Mouse (Mus musculus) embryo, embryonic 9.5 days (tissue): ENCODE measurements around the gene Zglp1.
A peak's percentile ranks its signal among the peaks of the same experiment; 100 is the strongest.

Source experiments
- DNase-seq: peaks from one replicate; pipeline ENCODE4 v3.0.0-alpha.2; 2017; ENCODE audit errors: extremely low spot score

The Zglp1 gene

DNA sequence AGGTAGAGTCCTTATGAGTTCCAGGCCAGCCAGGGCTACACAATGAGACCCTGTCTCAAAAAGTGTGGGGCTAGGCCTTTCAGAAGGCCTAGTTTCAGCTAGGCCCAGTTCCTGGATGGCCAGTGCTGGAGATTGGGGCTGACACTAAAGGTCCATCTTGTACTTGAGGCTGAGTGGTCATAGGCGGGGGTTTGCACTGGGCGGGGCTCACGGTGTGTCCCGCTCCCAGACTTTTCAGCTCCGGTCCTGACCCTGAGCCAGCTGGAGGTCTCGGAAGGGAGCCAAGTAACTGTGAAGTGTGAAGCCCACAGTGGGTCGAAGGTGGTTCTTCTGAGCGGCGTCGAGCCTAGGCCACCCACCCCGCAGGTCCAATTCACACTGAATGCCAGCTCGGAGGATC, 40.0 kb downstream of the Zglp1 start:
- DNase-seq = no peak

DNA sequence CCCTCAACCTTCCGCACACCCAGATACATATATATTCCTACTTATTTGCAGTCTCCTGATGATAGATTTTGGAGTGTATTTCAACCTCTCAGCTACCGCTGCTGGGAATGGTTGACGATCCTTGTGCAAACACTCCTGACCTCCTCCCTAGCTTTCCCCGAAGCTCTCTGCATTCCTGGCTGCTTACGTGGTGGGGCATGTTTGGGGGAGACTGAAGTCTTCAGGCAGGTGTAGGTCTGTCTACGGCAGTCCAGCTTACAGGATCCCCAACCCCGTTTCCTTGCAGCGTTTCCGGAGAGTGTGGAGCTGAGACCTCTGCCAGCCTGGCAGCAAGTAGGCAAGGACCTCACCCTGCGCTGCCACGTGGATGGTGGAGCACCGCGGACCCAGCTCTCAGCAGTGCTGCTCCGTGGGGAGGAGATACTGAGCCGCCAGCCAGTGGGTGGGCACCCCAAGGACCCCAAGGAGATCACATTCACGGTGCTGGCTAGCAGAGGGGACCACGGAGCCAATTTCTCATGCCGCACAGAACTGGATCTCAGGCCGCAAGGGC, 41.6 kb downstream of the Zglp1 start:
- no peak for DNase-seq

DNA sequence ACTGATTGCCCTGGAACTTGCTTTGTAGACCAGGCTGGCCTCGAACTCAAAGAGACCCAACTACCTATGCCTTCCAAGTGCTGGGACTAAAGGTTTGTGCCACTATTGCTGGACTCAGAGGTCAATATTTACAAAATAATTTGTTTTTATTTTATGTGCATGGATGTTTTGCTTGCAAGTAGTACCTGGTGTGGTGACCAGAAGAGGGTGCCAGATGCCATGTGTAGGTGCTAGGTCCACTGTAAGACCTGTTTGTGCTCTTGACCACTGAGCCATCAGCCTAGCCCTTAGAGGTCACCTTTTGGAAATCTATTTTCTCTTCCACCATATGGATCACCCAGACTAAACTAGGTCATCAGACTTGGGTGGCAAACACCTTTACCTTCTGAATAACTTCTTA, 44.2 kb downstream of the Zglp1 start:
- DNase-seq = no peak

DNA sequence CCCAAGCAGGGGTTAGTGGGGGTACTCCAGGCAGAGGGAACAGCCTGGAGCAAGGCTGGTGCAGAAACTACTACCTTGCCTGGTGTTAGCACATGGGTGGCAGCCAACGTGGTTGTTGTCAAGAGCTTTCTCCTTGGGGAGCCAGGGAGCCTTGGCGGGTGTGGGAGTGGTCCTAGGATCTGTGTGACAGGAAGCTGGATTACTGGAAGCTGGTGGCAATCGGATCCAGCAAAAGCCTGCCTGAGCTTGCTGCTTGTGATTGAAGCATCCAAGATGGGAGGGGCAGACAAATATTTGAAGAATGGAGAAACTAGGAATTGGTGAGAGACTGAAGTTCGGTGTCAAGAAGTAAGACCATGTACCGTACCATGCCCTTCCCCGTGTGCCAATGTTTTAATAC, 44.6 kb downstream of the Zglp1 start:
- DNase-seq = no peak

DNA sequence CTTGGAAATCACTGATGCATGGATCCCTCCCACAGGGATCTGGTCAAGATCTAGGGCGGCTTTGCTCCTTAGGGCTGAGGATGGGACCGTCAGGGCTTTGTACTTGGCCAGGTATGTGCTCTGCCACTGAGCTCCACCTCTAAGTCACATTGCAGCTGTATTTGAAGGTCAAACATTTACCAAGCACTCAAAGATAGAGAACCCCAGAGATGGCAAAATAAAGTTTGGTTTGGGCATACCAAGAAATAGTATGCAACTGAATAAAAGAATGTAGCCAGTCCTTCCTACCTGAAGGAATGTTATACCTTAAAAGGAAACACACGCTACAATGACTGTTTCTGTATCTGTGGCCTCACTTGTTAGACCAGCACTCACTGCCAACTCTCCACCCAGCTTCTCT, 45.5 kb downstream of the Zglp1 start:
- DNase-seq = no peak

DNA sequence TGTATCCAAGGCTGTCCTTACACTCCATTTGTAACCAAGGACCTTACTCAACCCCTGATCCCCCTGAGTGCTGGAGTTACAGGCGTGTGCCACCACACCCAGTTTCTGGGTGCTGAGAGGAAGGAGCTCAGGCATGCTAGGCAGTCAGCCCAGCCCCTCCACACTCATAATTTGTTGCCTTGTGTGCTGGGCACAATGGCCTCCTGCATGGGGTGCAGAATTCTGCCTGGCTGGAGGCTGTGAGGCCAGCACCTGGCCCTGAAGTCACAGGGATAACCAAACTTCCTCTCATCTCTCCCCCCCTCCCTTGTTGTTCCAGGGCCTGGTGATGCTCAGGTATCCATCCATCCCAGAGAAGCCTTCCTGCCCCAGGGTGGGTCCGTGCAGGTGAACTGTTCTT, 48.3 kb downstream of the Zglp1 start:
- no peak for DNase-seq

DNA sequence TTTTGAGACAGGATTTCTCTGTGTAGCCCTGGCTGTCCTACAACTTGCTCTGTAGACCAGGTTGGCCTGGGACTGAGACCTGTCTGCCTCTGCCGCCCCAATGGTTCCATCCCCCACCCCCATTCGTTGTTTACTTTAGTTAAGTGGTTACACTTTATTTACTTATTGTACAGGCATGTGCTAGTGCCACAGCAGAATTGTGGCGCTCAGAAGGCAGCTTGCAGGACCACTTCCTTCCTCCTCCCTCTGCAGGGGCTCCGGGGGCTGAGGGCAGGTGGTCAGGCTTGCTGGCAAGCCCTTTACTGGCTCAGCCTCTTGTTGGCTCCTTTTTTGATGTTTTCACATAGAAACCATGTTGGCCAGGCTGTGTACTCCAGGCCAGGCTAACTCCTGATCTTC, 49.7 kb downstream of the Zglp1 start:
- DNase-seq = no peak

DNA sequence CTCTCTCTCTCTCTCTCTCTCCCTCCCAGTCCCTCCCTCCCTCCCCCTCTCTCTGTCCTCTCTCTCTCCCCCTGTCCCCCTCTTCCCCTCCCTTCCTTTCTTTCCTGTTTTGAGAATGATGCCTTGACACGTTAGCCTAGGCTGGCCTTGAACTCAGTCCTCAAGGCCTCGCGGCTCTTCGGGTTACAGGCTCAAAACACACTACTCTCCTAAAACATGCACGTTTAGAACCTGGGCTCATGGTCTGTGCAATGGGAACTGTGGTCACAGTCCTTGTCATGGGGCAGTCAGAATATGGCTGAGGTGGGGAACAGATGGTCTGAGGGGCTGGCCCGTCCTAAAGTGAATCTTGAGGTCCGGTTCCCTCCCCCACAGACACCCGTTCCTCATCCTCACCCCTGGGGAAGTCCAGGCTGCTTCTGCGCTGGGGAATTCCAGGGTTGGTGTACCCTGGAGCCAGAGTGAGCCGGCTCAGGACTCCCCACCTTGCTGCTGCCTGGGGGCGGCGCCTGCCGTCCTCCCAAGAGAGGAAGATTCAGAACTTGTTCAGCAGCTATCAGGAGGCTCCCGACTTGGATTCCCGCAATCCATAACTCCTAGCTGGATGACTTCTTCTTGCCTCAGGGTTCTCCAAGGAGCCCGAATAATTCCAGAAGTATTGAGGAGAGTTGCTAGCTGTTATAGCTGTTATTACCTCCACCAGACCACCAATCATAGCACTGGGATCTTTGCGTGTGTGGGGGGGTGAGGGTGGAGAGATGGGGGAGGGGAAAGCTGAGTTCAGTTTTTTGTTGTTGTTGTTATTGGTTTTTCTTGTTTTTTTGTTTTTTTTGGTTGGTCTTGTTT, 50.3 kb downstream of the Zglp1 start:
- DNase-seq = peak; percentile 22

DNA sequence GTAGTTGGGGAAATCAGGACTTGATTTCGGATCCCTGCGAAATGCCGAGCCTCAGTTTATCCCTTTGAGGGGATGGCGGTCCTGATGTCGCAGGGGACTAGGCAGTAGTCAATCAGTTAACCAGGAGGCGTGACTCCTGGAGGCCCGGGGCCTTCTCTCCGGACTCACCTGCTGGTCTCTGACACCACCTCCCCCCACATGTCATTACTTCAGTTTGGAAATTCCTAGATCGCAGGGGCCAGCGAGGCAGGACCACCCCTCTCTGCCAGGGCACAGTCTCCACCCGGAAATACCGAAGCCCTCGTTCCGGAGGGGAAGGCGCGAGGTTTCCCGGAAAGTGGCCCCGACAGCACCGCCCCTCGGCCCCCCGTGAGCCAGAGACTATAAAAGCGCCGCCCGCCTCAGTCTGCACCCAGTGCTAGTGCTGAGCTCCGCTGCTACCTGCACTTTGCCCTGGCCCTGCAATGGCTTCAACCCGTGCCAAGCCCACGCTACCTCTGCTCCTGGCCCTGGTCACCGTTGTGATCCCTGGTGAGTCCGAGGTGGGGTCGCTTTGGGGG, 51.2 kb downstream of the Zglp1 start, which contains the start of gene Icam1:
Gene Icam1, plus strand, starts transcription at position 415 of the 560 bp plus-strand sequence.
- DNase-seq = peak; percentile 29

DNA sequence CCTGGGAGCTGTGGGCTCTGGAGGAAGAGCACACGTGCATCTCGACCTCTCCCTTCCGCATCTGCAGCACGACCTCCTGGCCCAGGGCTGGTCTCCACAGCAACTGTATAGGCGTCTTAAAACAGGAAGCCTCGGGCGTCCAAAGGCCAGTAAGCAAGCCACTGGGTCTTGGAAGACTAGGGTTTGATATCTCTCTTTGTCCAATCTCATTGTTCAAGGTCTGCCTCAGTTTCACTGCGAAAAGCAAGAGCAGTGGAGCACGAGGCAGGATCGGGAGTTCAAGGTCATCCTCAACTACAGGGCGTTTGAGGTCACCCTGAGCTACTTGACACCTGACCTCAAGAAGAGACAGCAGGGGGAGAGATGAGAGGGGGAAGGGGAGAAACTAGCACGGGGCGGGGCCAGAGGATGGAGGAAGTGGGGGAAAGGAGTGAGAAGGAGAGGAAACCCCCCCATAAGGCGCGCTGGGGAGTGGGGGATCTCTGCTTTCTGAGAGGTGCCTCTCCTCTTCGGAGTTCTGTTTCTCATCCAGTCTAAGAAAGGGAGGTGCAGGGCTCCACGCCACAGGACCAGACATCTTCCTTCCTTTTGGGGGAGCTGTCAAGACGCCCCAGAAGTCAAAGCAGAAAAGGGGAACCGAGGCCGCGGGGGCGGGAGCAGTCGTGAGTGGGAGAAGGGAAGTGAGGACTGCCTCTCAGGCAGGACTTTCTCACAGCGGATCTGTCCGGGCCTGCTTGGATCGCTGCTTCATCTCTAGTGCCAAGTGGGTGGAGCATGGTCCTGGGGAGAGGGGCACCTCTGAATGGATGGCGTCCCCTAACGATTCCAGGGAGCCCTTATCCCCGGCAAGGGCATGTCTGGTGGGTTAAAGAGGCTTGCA, 52.0 kb downstream of the Zglp1 start:
- peak; percentile 27 for DNase-seq
